Mouse (Mus musculus): Measurements from ENCODE around the gene Shisal1.

GRCm38 (mm10) chr15:84388698-84389131 lies 58.2 kb downstream of the Shisal1 start:
- no peak for TF ChIP-seq CTCF (IDR thresholded peaks at IDR 0.05; ENCODE audit: borderline replicate concordance, extremely low read depth, insufficient read depth, insufficient read length)
- no peak for TF ChIP-seq POLR2A (IDR thresholded peaks at IDR 0.05; ENCODE audit: borderline replicate concordance, extremely low read depth, insufficient read depth, insufficient read length, poor library complexity, severe bottlenecking)

All from brain, embryonic 14.5 days (tissue).